Mouse (Mus musculus) MEL (cell line): Measurements from ENCODE around the gene Unc13c. TPM values are rescaled to one million over a fixed set of nuclear protein-coding genes. Genes with fewer than 3 reads are reported as not detected.

Experiments
- DNase-seq: peaks from one replicate; pipeline ENCODE4 v3.0.0; 2011; ENCODE audit warnings: low read depth, low spot score
- H3K27ac ChIP-seq: 2 replicates; pipeline ENCODE4 v1.5.1; 2012; ENCODE audit warnings: low read depth, mild to moderate bottlenecking, control low read depth, low read length, moderate library complexity; ENCODE audit not compliant: control insufficient read depth
- H3K27me3 ChIP-seq, 2 experiments: fragments of 150-350 bp in 1 of 2; sonication (generic) in 1 of 2; 2 replicates each; pipeline ENCODE4 v1.6.1; 2012; ENCODE audit warnings: low read length in 2 of 2, mild to moderate bottlenecking in 2 of 2, improper control_type of control experiment in 1 of 2, moderate library complexity in 1 of 2; ENCODE audit not compliant: insufficient read depth in 2 of 2, control insufficient read depth in 1 of 2
- H3K36me3 ChIP-seq, 2 experiments: 2 replicates each; pipeline ENCODE4 v1.6.1; 2012 to 2014; ENCODE audit warnings: low read length in 2 of 2, improper control_type of control experiment in 1 of 2, inconsistent platforms in 1 of 2, mild to moderate bottlenecking in 1 of 2; ENCODE audit not compliant: insufficient read depth in 2 of 2, control insufficient read depth in 1 of 2
- H3K4me1 ChIP-seq, 2 experiments: fragments of 150-350 bp in 1 of 2; sonication (generic) in 1 of 2; 2 replicates each; pipeline ENCODE4 v1.6.1; 2012; ENCODE audit warnings: low read length in 2 of 2, improper control_type of control experiment in 1 of 2, mild to moderate bottlenecking in 1 of 2; ENCODE audit not compliant: insufficient read depth in 2 of 2, control insufficient read depth in 1 of 2
- H3K4me3 ChIP-seq, 2 experiments: fragments of 150-350 bp in 1 of 2; sonication (generic) in 1 of 2; 2 replicates each; pipeline ENCODE4 v1.5.1; 2012; ENCODE audit warnings: low read depth in 2 of 2, low read length in 2 of 2, mild to moderate bottlenecking in 2 of 2, moderate library complexity in 2 of 2, control low read depth in 1 of 2, improper control_type of control experiment in 1 of 2; ENCODE audit not compliant: control insufficient read depth in 1 of 2, insufficient read depth in 1 of 2
- H3K79me2 ChIP-seq: 2 replicates; pipeline ENCODE4 v1.6.1; 2012; ENCODE audit warnings: mild to moderate bottlenecking, low read length, moderate library complexity; ENCODE audit not compliant: control insufficient read depth, poor library complexity, insufficient read depth
- H3K9ac ChIP-seq: 2 replicates; pipeline ENCODE4 v1.6.1; 2012; ENCODE audit warnings: low read depth, mild to moderate bottlenecking, control low read depth, low read length, moderate library complexity; ENCODE audit not compliant: control insufficient read depth, poor library complexity, severe bottlenecking
- H3K9me3 ChIP-seq: fragments of 150-350 bp; sonication (generic); replicated peaks from 2 replicates; pipeline ENCODE4 v1.6.1; 2012; ENCODE audit warnings: mild to moderate bottlenecking, low read length, improper control_type of control experiment, moderate library complexity; ENCODE audit not compliant: insufficient read depth
- BHLHE40 ChIP-seq: IDR thresholded peaks from 2 replicates; pipeline ENCODE4 v1.6.1; 2012; ENCODE audit warnings: low read depth, mild to moderate bottlenecking, inconsistent platforms, low read length, improper control_type of control experiment, borderline replicate concordance
- CHD2 ChIP-seq: IDR thresholded peaks from 2 replicates; pipeline ENCODE4 v1.6.1; 2011; ENCODE audit warnings: low read length, improper control_type of control experiment
- E2F4 ChIP-seq: IDR thresholded peaks from 2 replicates; pipeline ENCODE4 v1.6.1; 2011; ENCODE audit warnings: low read depth, low read length, improper control_type of control experiment, borderline replicate concordance
- ELF1 ChIP-seq: IDR thresholded peaks from 2 replicates; pipeline ENCODE4 v1.6.1; 2014; ENCODE audit warnings: low read depth, mild to moderate bottlenecking, inconsistent platforms, low read length, improper control_type of control experiment, moderate library complexity
- GABPA ChIP-seq: IDR thresholded peaks from 2 replicates; pipeline ENCODE4 v1.6.1; 2012; ENCODE audit warnings: low read depth, mild to moderate bottlenecking, inconsistent platforms, low read length, improper control_type of control experiment, moderate library complexity
- KAT2A ChIP-seq: conservative IDR thresholded peaks from 2 replicates; pipeline ENCODE4 v1.6.1; 2012; ENCODE audit warnings: low read depth, low read length, improper control_type of control experiment, inconsistent platforms
- MAFK ChIP-seq: IDR thresholded peaks from 2 replicates; pipeline ENCODE4 v1.6.1; 2011; ENCODE audit warnings: low read depth, mild to moderate bottlenecking, low read length, improper control_type of control experiment, borderline replicate concordance
- MAZ ChIP-seq: IDR thresholded peaks from 2 replicates; pipeline ENCODE4 v1.6.1; 2012; ENCODE audit warnings: low read depth, mild to moderate bottlenecking, inconsistent platforms, low read length, improper control_type of control experiment
- MEF2A ChIP-seq: IDR thresholded peaks from 2 replicates; pipeline ENCODE4 v1.6.1; 2014; ENCODE audit warnings: low read depth, mild to moderate bottlenecking, inconsistent platforms, low read length, improper control_type of control experiment; ENCODE audit not compliant: poor library complexity, insufficient replicate concordance, severe bottlenecking; ENCODE audit errors: extremely low read depth
- NRF1 ChIP-seq: IDR thresholded peaks from 2 replicates; pipeline ENCODE4 v1.6.1; 2014; ENCODE audit warnings: low read depth, mild to moderate bottlenecking, inconsistent platforms, low read length, improper control_type of control experiment, moderate library complexity; ENCODE audit not compliant: poor library complexity, insufficient read depth, severe bottlenecking
- POLR2A ChIP-seq, 2 experiments: IDR thresholded peaks; 2 replicates each; pipeline ENCODE4 v1.6.1; 2011 to 2012; ENCODE audit warnings: low read length in 2 of 2, mild to moderate bottlenecking in 2 of 2, control low read depth in 1 of 2, improper control_type of control experiment in 1 of 2, low read depth in 1 of 2, moderate library complexity in 1 of 2; ENCODE audit not compliant: control insufficient read depth in 1 of 2, insufficient read depth in 1 of 2, poor library complexity in 1 of 2
- POLR2AphosphoS2 ChIP-seq: IDR thresholded peaks from 2 replicates; pipeline ENCODE4 v1.6.1; 2011; ENCODE audit warnings: low read length, improper control_type of control experiment
- RCOR1 ChIP-seq: IDR thresholded peaks from 2 replicates; pipeline ENCODE4 v1.6.1; 2012; ENCODE audit warnings: low read depth, mild to moderate bottlenecking, inconsistent platforms, low read length, improper control_type of control experiment
- ZC3H11A ChIP-seq: IDR thresholded peaks from 2 replicates; pipeline ENCODE4 v1.6.1; 2012; ENCODE audit warnings: low read depth, mild to moderate bottlenecking, inconsistent platforms, low read length, improper control_type of control experiment
- polyA plus RNA-seq, 2 experiments: library from polyadenylated mRNA; stranded (reverse) in 1 of 2; unstranded in 1 of 2; fragments of >175 nt in 1 of 2; fragments of >200 nt in 1 of 2; gene quantifications; 2 replicates each; pipeline versions ENCODE4 v1.2.1 to v1.2.4; 2012; ENCODE audit warnings: low replicate concordance in 2 of 2, low read depth in 1 of 2; ENCODE audit not compliant: insufficient read length in 2 of 2, insufficient read depth in 1 of 2, missing spikeins in 1 of 2
- total RNA-seq: library from RNA; depleted of rRNA; stranded (reverse); fragments of 300-350 nt; gene quantifications from 2 replicates; pipeline ENCODE4 v1.2.3, GENCODE M21; 2012; rRNA removed

The Unc13c gene
- total RNA-seq (not detected in 2 replicates), polyA plus RNA-seq (not detected)

- no peak within 1 kb of the TSS for H3K4me3 ChIP-seq
- DNase-seq: no peak
- H3K36me3 ChIP-seq: no peaks in the 10 kb centered on the region
- H3K9ac ChIP-seq: no peak within 1 kb of the TSS
- H3K79me2 ChIP-seq: no peaks in the 10 kb centered on the region
- TF ChIP-seq GABPA (no peak), ZC3H11A (no peak), CHD2 (no peak), MAFK (no peak), POLR2A (IDR thresholded peaks at IDR 0.05; ENCODE audit: control insufficient read depth in 1 of 2, insufficient read depth in 1 of 2, low read depth in 1 of 2, low read length in 2 of 2, poor library complexity in 1 of 2) (no peak), KAT2A (no peak), BHLHE40 (no peak)
- TF ChIP-seq, all 39 proteins: peak for 0
- Histone ChIP-seq H3K27ac (no peak within 1 kb of the TSS), H3K27me3 (no peaks in the 10 kb centered on the region), H3K4me1 (no peaks in the 10 kb centered on the region), H3K9me3 (no peaks in the 10 kb centered on the region)
Observed at GRCm38 (mm10) chr9:73968641-73969121, at the start of gene Unc13c. Gene Unc13c (minus strand): TSS chr9:73968966.

- no peak overlapping the region for H3K9ac ChIP-seq
- H3K4me1 ChIP-seq: no peaks in the 10 kb centered on the region
- no peaks in the 10 kb centered on the region for H3K9me3 ChIP-seq
- no peaks in the 10 kb centered on the region for H3K27me3 ChIP-seq
- no peak for DNase-seq
- TF ChIP-seq RCOR1 (no peak), MEF2A (no peak), ELF1 (no peak), E2F4 (no peak), NRF1 (no peak), MAZ (no peak), POLR2AphosphoS2 (no peak)
- H3K36me3 ChIP-seq: no peaks in the 10 kb centered on the region
- no peak overlapping the region for H3K4me3 ChIP-seq
- H3K27ac ChIP-seq: no peak overlapping the region
- H3K79me2 ChIP-seq: no peaks in the 10 kb centered on the region
Observed at GRCm38 (mm10) chr9:74007976-74008686, 39.4 kb upstream of the Unc13c start.
